Mouse (Mus musculus): ENCODE data around the gene Lsm12. TPM values are rescaled to one million over a fixed set of nuclear protein-coding genes. Genes with fewer than 3 reads are reported as not detected.

Lsm12 gene
- total RNA-seq, 2 experiments from 2014 or later = 62.0 to 62.7 TPM

GRCm38 (mm10) chr11:102140508-102140907 lies 44.6 kb downstream of the Lsm12 start:
- peak; percentile 62 to 89 for DNase-seq (ENCODE audit: extremely low spot score in 1 of 2, low spot score in 1 of 2)

DNA sequence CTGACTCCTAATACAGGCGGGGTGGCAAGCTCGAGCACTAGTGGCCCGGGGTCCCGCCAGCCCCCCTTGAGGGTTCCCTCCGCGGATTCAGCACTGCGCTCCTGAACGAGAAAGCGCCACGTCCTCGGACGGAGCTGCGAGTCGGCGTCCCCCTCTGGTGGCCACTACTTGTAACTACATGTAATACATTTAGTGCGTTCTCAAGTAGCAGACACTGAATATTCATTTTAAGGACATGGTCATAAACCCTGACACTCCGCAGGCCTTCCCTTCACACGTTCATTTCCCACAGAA lies 46.7 kb downstream of the Lsm12 start:
- peak in 1 of 2 experiments; percentile 63 for DNase-seq (ENCODE audit: extremely low spot score in 1 of 2, low spot score in 1 of 2)

DNA sequence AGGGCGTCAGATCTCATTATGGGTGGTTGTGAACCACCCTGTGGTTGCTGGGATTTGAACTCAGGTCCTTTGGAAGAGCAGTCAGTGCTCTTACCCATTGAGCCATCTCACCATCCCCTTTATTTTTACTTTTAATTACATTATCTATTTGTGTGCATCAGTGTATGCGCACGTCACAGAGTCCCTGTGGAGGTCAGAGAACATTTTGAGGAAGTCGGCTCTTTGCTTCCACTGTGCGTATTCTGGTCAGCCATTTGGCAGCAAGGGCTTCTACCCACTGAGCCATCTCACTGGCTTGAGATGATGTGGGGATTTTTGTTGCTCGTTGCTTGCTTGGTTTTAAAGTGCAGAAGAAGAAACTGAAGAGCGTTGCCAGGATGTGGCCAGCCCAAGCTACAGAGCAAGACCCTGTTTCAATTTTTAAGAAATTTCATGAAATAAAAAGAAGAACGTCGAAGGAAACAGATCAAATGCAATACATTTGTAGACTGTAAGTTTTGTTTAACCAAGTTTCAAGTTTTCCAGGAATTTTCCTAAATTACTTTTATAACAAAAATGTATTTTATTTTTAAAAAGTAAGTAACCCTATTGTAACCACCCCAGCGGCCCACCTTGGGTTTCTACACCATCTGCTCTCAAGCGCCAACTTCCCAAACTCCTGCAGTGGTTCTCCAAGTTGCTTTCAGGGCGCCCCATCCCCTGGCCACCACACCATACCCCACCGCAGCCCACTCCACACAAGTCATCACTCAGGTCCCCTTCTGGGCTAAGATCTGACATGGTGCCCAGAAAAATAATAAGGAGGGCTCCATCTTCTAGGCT lies 47.3 kb downstream of the Lsm12 start:
- peak in 1 of 2 experiments; percentile 33 for DNase-seq (ENCODE audit: extremely low spot score in 1 of 2, low spot score in 1 of 2)

- no peak for DNase-seq (ENCODE audit: extremely low spot score in 1 of 2, low spot score in 1 of 2)
Measured at GRCm38 (mm10) chr11:102134516-102134915, 50.6 kb downstream of the Lsm12 start.

- DNase-seq (ENCODE audit: extremely low spot score in 1 of 2, low spot score in 1 of 2) = no peak
Measured at GRCm38 (mm10) chr11:102117386-102117785, 67.7 kb downstream of the Lsm12 start.

DNA sequence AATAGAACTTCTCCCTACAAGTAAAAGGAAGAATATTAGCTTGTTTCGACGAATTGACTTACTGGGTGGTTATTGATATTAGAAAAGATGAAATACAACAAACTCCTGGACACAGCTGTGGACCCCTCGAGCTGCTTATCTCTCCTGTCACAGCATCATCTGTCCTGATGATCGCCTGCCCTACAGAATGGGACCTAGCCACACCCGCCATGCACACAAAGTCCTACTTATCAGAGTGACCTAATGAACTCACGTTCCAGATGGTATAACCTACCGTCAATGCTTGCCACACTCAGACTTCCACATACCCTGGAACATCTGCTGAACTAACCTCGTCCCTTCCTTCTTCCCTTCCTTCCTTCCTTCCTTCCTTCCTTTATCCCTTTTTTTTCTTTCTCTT lies 68.9 kb downstream of the Lsm12 start:
- no peak for DNase-seq (ENCODE audit: extremely low spot score in 1 of 2, low spot score in 1 of 2)

Small RNA genes lying within 50 kb of the gene (microRNA-seq; reads per million reads assigned to microRNA genes)
- 0.80 to 2.4 reads per million in 2 experiments for gene Mir8101

Other genes with a start within 250 kb of the Lsm12 start
- gene Sost, start 218.3 kb downstream of the Lsm12 start, total RNA-seq (2021) = not detected
- not detected for gene Cfap97d1, start 201.0 kb downstream of the Lsm12 start, total RNA-seq (2021)
- gene Dusp3, start 198.3 kb downstream of the Lsm12 start, total RNA-seq (2021) = 100 to 1,000 TPM; 145 to 154 TPM
- 10 to 100 TPM; 80.5 to 82.4 TPM for gene Mpp3, start 156.8 kb downstream of the Lsm12 start, total RNA-seq (2021)
- gene Cd300lg, start 143.8 kb downstream of the Lsm12 start, total RNA-seq (2021) = not detected
- gene Mpp2, start 96.8 kb downstream of the Lsm12 start, total RNA-seq (2021) = 100 to 1,000 TPM; 149 TPM
- gene Ppy, start 84.0 kb downstream of the Lsm12 start, total RNA-seq (2021) = not detected
- gene Pyy, start 77.5 kb downstream of the Lsm12 start, total RNA-seq (2021) = not detected
- not detected for gene Nags, start 39.8 kb downstream of the Lsm12 start, total RNA-seq (2021)
- gene Tmem101, start 28.9 kb downstream of the Lsm12 start, total RNA-seq (2021) = 10 to 100 TPM; 24.2 to 30.3 TPM
- 10 to 100 TPM; 53.5 to 58.2 TPM for gene G6pc3, start 4.3 kb upstream of the Lsm12 start, total RNA-seq (2021)
- gene Hdac5, start 44.9 kb upstream of the Lsm12 start, total RNA-seq (2021) = 100 to 1,000 TPM; 218 to 242 TPM
- gene BC030867, start 63.6 kb upstream of the Lsm12 start, total RNA-seq (2021) = 1 to 10 TPM; 1.3 to 1.5 TPM
- 1 to 10 TPM in 1 of 2 experiments, under 1 TPM in 1; 0.70 to 1.1 TPM for gene Asb16, start 83.4 kb upstream of the Lsm12 start, total RNA-seq (2021)
- gene Tmub2, start 99.6 kb upstream of the Lsm12 start, total RNA-seq (2021) = 10 to 100 TPM; 64.7 to 71.7 TPM
- 100 to 1,000 TPM; 166 to 174 TPM for gene Atxn7l3, start 111.3 kb upstream of the Lsm12 start, total RNA-seq (2021)
- 100 to 1,000 TPM; 123 to 134 TPM for gene Ubtf, start 134.4 kb upstream of the Lsm12 start, total RNA-seq (2021)
- under 1 TPM; 0.31 to 0.81 TPM for gene Slc4a1, start 180.9 kb upstream of the Lsm12 start, total RNA-seq (2021)
- 100 to 1,000 TPM; 442 to 490 TPM for gene Rundc3a, start 208.1 kb upstream of the Lsm12 start, total RNA-seq (2021)
- 10 to 100 TPM; 63.7 to 65.3 TPM for gene Slc25a39, start 222.7 kb upstream of the Lsm12 start, total RNA-seq (2021)
- gene Grn, start 245.0 kb upstream of the Lsm12 start, total RNA-seq (2021) = 10 to 100 TPM; 69.9 to 74.0 TPM